Mouse (Mus musculus) forebrain, postnatal 0 days (tissue): ENCODE measurements at regions not wholly inside any gene's neighbourhood (a gene's known extent, or its start where the extent isn't known, plus 50 kb on each side); places are given as distances from the start of the nearest gene placed in this dataset.
A peak's percentile ranks its signal among the peaks of the same experiment; 100 is the strongest.

Experiments used
- ATAC-seq: fragments of 200-750 bp; cut with Nextera tagmentation; 2 replicates; pipeline ENCODE4 v1.8.0; 2017; ENCODE audit warnings: mild to moderate bottlenecking, moderate library complexity
- DNase-seq: peaks from one replicate; pipeline ENCODE4 v3.0.0-alpha.2; 2015
- H3K27ac ChIP-seq: fragments of 300-500 bp; sonication (generic); 2 replicates; pipeline ENCODE4 v1.5.1; 2014; ENCODE audit warnings: low read depth, mild to moderate bottlenecking, antibody characterized with exemption, low read length, moderate library complexity, mixed read lengths
- H3K27me3 ChIP-seq: fragments of 300-500 bp; sonication (generic); 2 replicates; pipeline ENCODE4 v1.6.1; 2014; ENCODE audit warnings: mild to moderate bottlenecking, low read length, mixed read lengths; ENCODE audit not compliant: insufficient read depth
- H3K36me3 ChIP-seq: fragments of 300-500 bp; sonication (generic); 2 replicates; pipeline ENCODE4 v1.6.1; 2014; ENCODE audit warnings: mild to moderate bottlenecking, moderate library complexity; ENCODE audit not compliant: insufficient read depth
- H3K4me1 ChIP-seq: fragments of 300-500 bp; sonication (generic); 2 replicates; pipeline ENCODE4 v1.6.1; 2014; ENCODE audit warnings: antibody characterized with exemption; ENCODE audit not compliant: insufficient read depth
- H3K4me2 ChIP-seq: fragments of 300-500 bp; sonication (generic); 2 replicates; pipeline ENCODE4 v1.6.1; 2014; ENCODE audit warnings: low read depth, mild to moderate bottlenecking, moderate library complexity
- H3K4me3 ChIP-seq: fragments of 300-500 bp; sonication (generic); 2 replicates; pipeline ENCODE4 v1.5.1; 2014; ENCODE audit warnings: low read depth, low read length, mixed read lengths
- H3K9ac ChIP-seq: fragments of 300-500 bp; sonication (generic); 2 replicates; pipeline ENCODE4 v1.6.1; 2014; ENCODE audit warnings: mild to moderate bottlenecking
- H3K9me3 ChIP-seq: fragments of 300-500 bp; sonication (generic); 2 replicates; pipeline ENCODE4 v1.6.1; 2016; ENCODE audit warnings: low read length
- CTCF ChIP-seq: sonication (generic); IDR thresholded peaks from 2 replicates; pipeline ENCODE4 v1.5.1; 2016; ENCODE audit warnings: antibody characterized with exemption, control low read depth, low read depth
- WGBS: fragments of 180-500 bp; shearing (Covaris S2); extraction: QIAGEN DNeasy Blood & Tissue Kit; methylation state at CpG from one replicate; pipeline ENCODE4 v1.1.7; 2014; 5-methylcytosine and 5-hydroxymethylcytosine counted together

GRCm38 (mm10) chr16:42649767-42650166, 225.9 kb upstream of the Zbtb20 start:
- TF ChIP-seq CTCF, result no peak
- H3K27me3 ChIP-seq, result no peaks in the 10 kb centered on the region
- no peak for DNase-seq
- 0 out of 2 replicates have a peak, but pooled peaks cover 2% of the 10 kb centered on the region for H3K9me3 ChIP-seq
- ATAC-seq, result peak; percentile 48
- H3K4me3 ChIP-seq, result no peak overlapping the region
- H3K36me3 ChIP-seq, result no peaks in the 10 kb centered on the region
- no peaks in the 10 kb centered on the region for H3K4me1 ChIP-seq
- 56% methylated on average over 5 of the region's 5 CpGs for WGBS
- H3K9ac ChIP-seq, result no peak overlapping the region
- H3K4me2 ChIP-seq, result no peak overlapping the region
- H3K27ac ChIP-seq, result no peak overlapping the region

DNA sequence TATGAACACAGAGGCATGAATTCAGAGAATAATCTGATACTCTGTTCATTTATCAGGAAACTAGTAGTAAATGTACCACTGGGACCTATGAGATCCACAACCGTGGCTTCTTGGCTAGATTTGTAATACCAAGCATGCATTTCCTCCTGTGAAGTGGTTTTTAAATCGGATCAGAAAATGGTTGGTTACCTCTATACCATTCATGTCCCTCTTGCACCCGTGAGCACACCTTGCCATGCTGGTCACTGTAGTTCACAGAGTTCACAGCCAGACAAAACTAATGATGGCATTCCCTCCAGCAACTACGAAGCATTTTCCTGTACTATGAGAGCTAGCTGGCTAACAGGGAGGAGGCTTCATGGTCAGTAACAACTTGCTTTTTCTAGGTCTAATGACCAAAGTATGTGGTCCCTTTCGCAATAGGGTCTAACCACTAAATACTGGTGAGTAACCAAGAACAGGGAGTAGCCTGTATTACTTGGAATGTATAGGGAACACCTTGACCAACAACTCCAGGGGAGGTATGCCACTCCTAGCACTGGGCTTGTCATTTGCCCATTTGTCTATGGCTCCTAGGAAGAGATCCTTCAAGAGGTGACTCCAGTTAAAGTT, 227.0 kb upstream of the Zbtb20 start:
- Histone ChIP-seq H3K27me3 (no peaks in the 10 kb centered on the region), H3K4me1 (no peaks in the 10 kb centered on the region), H3K9me3 (no peaks in the 10 kb centered on the region), H3K36me3 (no peaks in the 10 kb centered on the region), H3K4me2 (no peak overlapping the region), H3K4me3 (no peak overlapping the region), H3K27ac (no peak overlapping the region), H3K9ac (no peak overlapping the region)
- 95% methylated on average over 5 of the region's 5 CpGs for WGBS
- no peak for ATAC-seq
- no peak for TF ChIP-seq CTCF
- DNase-seq, result no peak

GRCm38 (mm10) chr16:42647762-42648161, 227.9 kb upstream of the Zbtb20 start:
- Histone ChIP-seq H3K36me3 (no peaks in the 10 kb centered on the region), H3K9me3 (no peaks in the 10 kb centered on the region), H3K4me3 (no peak overlapping the region), H3K9ac (no peak overlapping the region), H3K4me1 (no peaks in the 10 kb centered on the region), H3K4me2 (no peak overlapping the region), H3K27me3 (no peaks in the 10 kb centered on the region), H3K27ac (no peak overlapping the region)
- ATAC-seq (no peak), DNase-seq (no peak)
- 96% methylated on average over 5 of the region's 5 CpGs for WGBS
- TF ChIP-seq CTCF, result no peak

DNA sequence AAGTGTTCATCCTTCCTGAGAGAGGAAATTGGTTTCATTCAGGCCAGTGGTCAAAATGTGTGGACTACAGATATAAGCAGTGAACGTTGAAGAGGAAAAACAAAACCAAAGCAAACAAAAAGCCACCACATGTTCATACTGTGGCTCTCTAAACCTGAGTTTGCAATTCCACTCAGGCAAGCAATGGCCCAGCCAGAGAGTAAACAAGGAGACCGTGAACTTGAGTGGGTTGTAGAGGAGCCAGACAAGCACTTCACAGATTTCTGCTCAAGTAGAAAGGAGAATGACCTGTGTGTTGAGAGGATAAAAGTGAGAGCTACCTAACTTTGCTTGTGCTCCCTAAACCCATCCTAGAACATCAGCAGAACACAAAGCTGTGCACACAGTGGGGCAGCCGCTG, 239.9 kb upstream of the Zbtb20 start:
- H3K4me2 ChIP-seq, result no peak overlapping the region
- no peaks in the 10 kb centered on the region for H3K4me1 ChIP-seq
- ATAC-seq (no peak), DNase-seq (no peak)
- no peak overlapping the region for H3K4me3 ChIP-seq
- WGBS, result 81% methylated on average over 3 of the region's 3 CpGs
- H3K9me3 ChIP-seq, result no peaks in the 10 kb centered on the region
- no peak overlapping the region for H3K27ac ChIP-seq
- H3K36me3 ChIP-seq, result no peaks in the 10 kb centered on the region
- no peak for TF ChIP-seq CTCF
- no peaks in the 10 kb centered on the region for H3K27me3 ChIP-seq
- H3K9ac ChIP-seq, result no peak overlapping the region

DNA sequence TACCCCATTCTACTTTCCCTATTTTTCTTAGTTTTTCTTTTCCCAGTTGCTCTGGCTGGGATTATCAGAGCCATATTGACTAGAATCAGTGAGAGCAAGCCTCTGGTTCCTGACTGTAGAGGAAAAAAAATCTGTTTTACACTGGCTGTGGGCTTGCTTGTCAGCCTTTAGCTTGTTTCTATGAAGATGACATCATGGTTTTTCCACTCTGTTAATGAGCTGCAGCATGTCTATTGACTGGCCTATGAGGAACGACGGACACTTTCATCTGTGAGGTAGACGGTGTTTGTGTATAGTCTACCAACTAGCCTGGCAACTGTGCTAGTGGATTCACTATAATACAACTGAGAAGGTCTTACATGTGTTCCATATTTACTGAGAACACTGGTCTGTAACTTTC, 248.0 kb upstream of the Zbtb20 start:
- no peak for DNase-seq
- Histone ChIP-seq H3K4me3 (no peak overlapping the region), H3K9me3 (no peaks in the 10 kb centered on the region), H3K4me2 (no peak overlapping the region), H3K4me1 (no peaks in the 10 kb centered on the region), H3K36me3 (no peaks in the 10 kb centered on the region), H3K27ac (no peak overlapping the region), H3K9ac (no peak overlapping the region), H3K27me3 (no peaks in the 10 kb centered on the region)
- no peak for TF ChIP-seq CTCF
- ATAC-seq, result no peak
- 22% methylated on average over 3 of the region's 3 CpGs for WGBS

DNA sequence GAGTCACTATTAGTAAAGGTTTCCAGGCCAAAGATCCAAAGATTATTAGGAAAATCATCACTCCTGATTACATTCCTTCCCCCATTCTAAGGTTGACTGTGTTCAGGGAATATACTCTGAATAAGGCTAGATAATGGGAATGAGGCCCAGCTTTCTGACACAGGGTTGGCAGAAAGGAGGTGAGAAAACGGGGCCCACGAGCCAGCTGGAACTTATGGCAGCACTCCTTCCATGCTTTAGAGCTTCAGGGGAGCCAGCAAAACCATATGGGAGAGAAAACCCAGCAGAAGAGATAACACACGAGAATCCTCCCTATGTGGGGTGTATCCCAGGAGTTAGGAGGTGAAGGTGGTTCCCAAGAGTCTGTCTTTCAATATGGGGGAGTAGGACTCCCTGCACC, 259.8 kb upstream of the Zbtb20 start:
- DNase-seq, result peak; percentile 85
- ATAC-seq, result peak; percentile 92
- Histone ChIP-seq H3K9me3 (no peaks in the 10 kb centered on the region), H3K4me2 (no peak overlapping the region), H3K4me3 (no peak overlapping the region), H3K27ac (no peak overlapping the region), H3K36me3 (no peaks in the 10 kb centered on the region), H3K9ac (no peak overlapping the region), H3K27me3 (no peaks in the 10 kb centered on the region), H3K4me1 (no peaks in the 10 kb centered on the region)
- 63% methylated on average over 3 of the region's 3 CpGs for WGBS
- no peak for TF ChIP-seq CTCF

- 71% methylated on average over 2 of the region's 2 CpGs for WGBS
- DNase-seq (no peak), ATAC-seq (no peak)
- Histone ChIP-seq H3K36me3 (no peaks in the 10 kb centered on the region), H3K9ac (no peak overlapping the region), H3K4me2 (no peak overlapping the region), H3K4me1 (no peaks in the 10 kb centered on the region), H3K27ac (no peak overlapping the region), H3K4me3 (no peak overlapping the region), H3K9me3 (no peaks in the 10 kb centered on the region), H3K27me3 (no peaks in the 10 kb centered on the region)
- no peak for TF ChIP-seq CTCF
These were observed 263.7 kb upstream of the Zbtb20 start for GRCm38 (mm10) chr16:42612011-42612410.
